Mouse (Mus musculus) right cerebral cortex, postnatal 36 days (tissue): Measurements from ENCODE around the gene Olfr1373.

Experiments used
- DNase-seq, 2 experiments: peaks; one replicate each; pipeline ENCODE4 v3.0.0; 2022; ENCODE audit warnings: low spot score in 2 of 2, mixed read lengths in 1 of 2

Gene Olfr1373

DNA sequence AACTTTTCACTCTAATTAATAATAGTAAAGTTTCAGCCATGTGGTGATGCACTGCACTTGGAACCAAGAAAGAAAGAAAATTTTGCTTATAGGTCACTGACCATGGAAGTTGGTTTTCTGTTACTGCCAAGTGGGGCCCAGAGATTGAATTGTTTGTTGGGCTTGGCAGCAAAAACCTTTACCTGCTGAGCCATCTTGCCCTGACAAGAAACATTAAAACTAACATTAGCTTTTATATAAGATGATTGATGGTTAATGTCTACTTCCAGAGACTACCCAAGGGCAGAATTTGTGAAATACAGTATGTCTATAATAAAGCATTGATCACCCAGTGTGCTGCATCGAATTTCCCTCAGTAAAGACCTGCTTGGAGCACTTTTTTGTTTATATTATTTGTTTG, 38.9 kb downstream of the Olfr1373 start:
- no peak for DNase-seq

DNA sequence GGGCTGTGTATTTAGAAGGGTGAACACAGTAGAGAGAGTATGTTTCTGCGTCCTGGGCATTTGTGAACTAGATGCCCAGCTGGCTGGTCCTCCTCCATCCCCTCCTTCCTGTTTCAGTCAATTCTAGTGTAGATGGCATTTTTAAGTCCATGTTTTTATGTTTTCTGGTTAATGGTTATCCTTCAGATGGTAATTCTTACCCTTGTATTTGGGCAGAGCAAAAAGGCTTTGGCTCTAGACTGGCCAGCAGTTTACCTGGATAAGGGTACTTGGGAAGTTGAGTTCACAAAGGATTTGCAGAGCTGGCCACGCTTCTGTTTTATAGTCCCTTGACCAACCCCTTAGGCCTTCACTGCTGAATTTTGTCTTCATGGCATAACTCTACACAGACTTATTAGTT, 39.3 kb downstream of the Olfr1373 start:
- no peak for DNase-seq

DNA sequence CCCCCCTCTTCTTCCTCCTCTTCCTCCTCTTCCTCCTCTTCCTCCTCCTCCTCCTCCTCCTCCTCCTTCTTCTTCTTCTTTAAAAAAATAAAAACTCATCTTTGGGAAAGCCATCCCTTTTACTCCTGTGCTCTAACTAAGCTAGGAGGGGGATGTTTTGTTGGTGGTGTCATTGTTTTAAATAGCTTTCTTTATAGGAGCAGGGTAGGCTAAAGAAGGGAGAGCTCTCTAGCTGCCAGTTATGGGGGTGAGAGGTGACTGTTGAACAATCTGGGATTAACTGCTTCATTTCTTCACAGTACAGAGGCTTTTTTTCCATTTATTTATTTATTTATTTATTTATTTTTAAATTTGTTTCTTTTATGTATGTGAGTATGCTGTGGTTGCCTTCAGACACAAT, 39.8 kb downstream of the Olfr1373 start:
- DNase-seq, result no peak

DNA sequence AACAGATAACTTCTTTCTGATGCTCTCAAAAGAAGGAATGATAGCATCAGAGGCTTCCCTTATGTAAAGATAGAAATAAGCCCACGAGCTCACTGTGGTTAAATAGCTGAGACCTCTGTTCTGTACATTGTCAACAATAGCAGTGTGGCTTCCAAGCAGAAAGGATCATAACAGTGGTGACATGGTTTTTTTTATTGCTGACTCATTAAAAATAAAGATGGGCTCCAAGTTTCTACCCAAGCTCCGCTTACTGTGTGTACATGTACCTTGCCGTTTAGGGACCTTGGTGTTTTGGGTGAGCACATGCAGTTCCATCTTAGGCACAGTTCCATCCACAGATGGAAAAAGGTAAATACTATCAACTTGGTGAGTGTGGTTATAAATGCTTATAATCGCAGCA, 42.4 kb downstream of the Olfr1373 start:
- no peak for DNase-seq

GRCm38 (mm10) chr11:52099771-52100219, 45.5 kb downstream of the Olfr1373 start:
- DNase-seq, result no peak

GRCm38 (mm10) chr11:52099031-52099761, 46.1 kb downstream of the Olfr1373 start:
- peak; percentile 34 to 52 for DNase-seq

- peak; percentile 98 for DNase-seq
Measured at GRCm38 (mm10) chr11:52098398-52098946, 46.9 kb downstream of the Olfr1373 start, which contains the start of gene Ppp2ca. Gene Ppp2ca, plus strand, starts transcription at chr11:52098681.

- DNase-seq, result no peak
Measured at GRCm38 (mm10) chr11:52097596-52097995, 47.7 kb downstream of the Olfr1373 start.

- DNase-seq, result no peak
Measured at GRCm38 (mm10) chr11:52097016-52097415, 48.3 kb downstream of the Olfr1373 start.
